Comparison of ENCODE assay signal across 8 mouse cellular contexts in the genomic region with DNA sequence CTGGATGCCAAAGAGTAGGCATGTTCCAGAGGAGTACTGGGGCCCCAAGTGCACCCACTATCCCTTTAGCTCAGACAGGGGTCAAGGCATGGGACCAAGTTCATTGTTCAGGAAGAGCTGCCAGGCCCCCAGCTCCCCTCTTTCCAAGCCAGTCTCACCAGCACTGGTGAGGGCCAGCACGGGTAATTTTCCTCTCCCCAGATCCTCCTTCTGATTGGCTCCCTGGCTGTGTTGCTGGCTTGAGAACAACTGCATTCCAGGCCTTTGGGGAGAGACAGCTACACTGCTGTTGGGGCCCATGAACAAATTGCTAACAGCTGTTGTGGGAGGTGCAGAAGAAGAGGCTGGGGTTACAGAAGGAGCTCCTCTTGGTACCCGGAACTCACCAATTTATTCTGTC. TPM values are rescaled to one million over a fixed set of nuclear protein-coding genes. Genes with fewer than 3 reads are reported as not detected.
DNase-seq lines count a peak whose midpoint lies in the region; ATAC-seq and TF ChIP-seq lines count a peak whose summit lies in the region.

No protein-coding gene starts in this region.

- no peak for TF ChIP-seq CTCF in lung, postnatal 0 days (IDR thresholded peaks at IDR 0.05)

- H3K4me3 ChIP-seq in intestine, embryonic 16.5 days (ENCODE audit: low read length) = no peak overlapping the region
- H3K4me3 ChIP-seq in lung, postnatal 0 days (ENCODE audit: low read depth, low read length) = no peak overlapping the region

- TF ChIP-seq EP300 in lung, postnatal 0 days (IDR thresholded peaks at IDR 0.05) = no peak

- H3K4me2 ChIP-seq in intestine, embryonic 16.5 days (ENCODE audit: low read depth, low read length) = no peak overlapping the region
- no peak overlapping the region for H3K4me2 ChIP-seq in lung, postnatal 0 days (replicated peaks; ENCODE audit: low read depth, low read length)

- H3K27ac ChIP-seq in intestine, embryonic 16.5 days (ENCODE audit: low read length) = peak overlapping the region; percentile 73
- H3K27ac ChIP-seq in lung, postnatal 0 days (ENCODE audit: low read length) = peak overlapping the region; percentile 82

- no peaks in the 10 kb centered on the region for H3K9me3 ChIP-seq in intestine, embryonic 16.5 days (ENCODE audit: control insufficient read depth, low read length)
- H3K9me3 ChIP-seq in lung, postnatal 0 days (ENCODE audit: low read length) = no peaks in the 10 kb centered on the region

- no peaks in the 10 kb centered on the region for H3K27me3 ChIP-seq in intestine, embryonic 16.5 days (replicated peaks; ENCODE audit: control insufficient read depth, insufficient read depth, low read length)
- no peaks in the 10 kb centered on the region for H3K27me3 ChIP-seq in lung, postnatal 0 days (replicated peaks; ENCODE audit: insufficient read depth, low read length)

- peak; percentile 42 for ATAC-seq in intestine, embryonic 16.5 days
- peak; percentile 60 for ATAC-seq in lung, postnatal 0 days
- ATAC-seq in activated CD4-positive, CD25-positive, alpha-beta regulatory T cell, adult 4 months = no peak

- 26% methylated on average over 2 of the region's 2 CpGs for WGBS in intestine, embryonic 16.5 days
- WGBS in lung, postnatal 0 days = 23% methylated on average over 2 of the region's 2 CpGs

- DNase-seq in adrenal gland, adult (ENCODE audit: inconsistent age in 2 of 2, low spot score in 1 of 2) = peak; percentile 40 to 73
- no peak for DNase-seq in adrenal gland, adult 18-20 months (ENCODE audit: low spot score in 2 of 2)
- DNase-seq in thymus, postnatal 0 days (ENCODE audit: low spot score) = peak; percentile 32
- no peak for DNase-seq in thymus, postnatal 10 days (ENCODE audit: low spot score in 2 of 2)
- DNase-seq in lung, postnatal 0 days (ENCODE audit: low spot score) = peak; percentile 92
- DNase-seq in cerebellum, adult 11-12 months = no peak

- H3K36me3 ChIP-seq in intestine, embryonic 16.5 days (ENCODE audit: control insufficient read depth, insufficient read depth, low read length) = peaks cover 2% of the 10 kb centered on the region; the same call in 1 of the 2 replicates
- no peaks in the 10 kb centered on the region for H3K36me3 ChIP-seq in lung, postnatal 0 days (ENCODE audit: insufficient read depth, low read length)

- H3K9ac ChIP-seq in intestine, embryonic 16.5 days (ENCODE audit: low read depth, low read length) = 0 out of 2 replicates have a peak overlapping the region, but pooled peaks have one; percentile 8
- no peak overlapping the region for H3K9ac ChIP-seq in lung, postnatal 0 days (replicated peaks; ENCODE audit: low read depth)

- peaks cover 46% of the 10 kb centered on the region for H3K4me1 ChIP-seq in intestine, embryonic 16.5 days (ENCODE audit: control insufficient read depth, insufficient read depth, low read length)
- H3K4me1 ChIP-seq in lung, postnatal 0 days (ENCODE audit: insufficient read depth, low read depth, low read length) = peaks cover 33% of the 10 kb centered on the region; the same call in 1 of the 2 replicates

RNA-seq across cellular contexts. Expression of a gene that starts 17.4 kb away (rescaled TPM):
- 100 to 1,000 TPM; 364 to 767 TPM for total RNA-seq in adrenal gland, adult 18-20 months (2021)
- polyA plus RNA-seq in thymus, postnatal 0 days (2015; fragmentation: Nextera tagmentation; extraction: Ambion mirVana) = 139 TPM in 2 replicates
- 177 TPM in 2 replicates for polyA plus RNA-seq in intestine, embryonic 16.5 days (2015; fragmentation: Nextera tagmentation; extraction: Ambion mirVana)
- 956 and 1,007 TPM in 2 replicates for polyA plus RNA-seq in lung, postnatal 0 days (2015; fragmentation: Nextera tagmentation; extraction: Ambion mirVana)
- 10 to 100 TPM; 27.2 to 28.3 TPM for polyA plus RNA-seq in activated CD4-positive, CD25-positive, alpha-beta regulatory T cell, adult 4 months (2017; shearing (Covaris generic))

Comparison
In these comparisons a context has a peak if more than half of its experiments do, and no peak if none do; other contexts are left out.
1. DNase-seq: peak in adrenal gland, adult (2 of 2), thymus, postnatal 0 days (single experiment) and lung, postnatal 0 days (single experiment); none in adrenal gland, adult 18-20 months (0 of 2), thymus, postnatal 10 days (0 of 2) and cerebellum, adult 11-12 months (single experiment).